Mouse (Mus musculus): Measurements from ENCODE around the gene Vipas39. TPM values are rescaled to one million over a fixed set of nuclear protein-coding genes. Genes with fewer than 3 reads are reported as not detected.
"Not testable (repeated sequence)": the region's sequence is repeated elsewhere in the genome, so short reads cannot be mapped to it uniquely, and the experiment has no call there.

The Vipas39 gene
- 10 to 100 TPM; 53.9 to 59.5 TPM for total RNA-seq (2021)

DNA sequence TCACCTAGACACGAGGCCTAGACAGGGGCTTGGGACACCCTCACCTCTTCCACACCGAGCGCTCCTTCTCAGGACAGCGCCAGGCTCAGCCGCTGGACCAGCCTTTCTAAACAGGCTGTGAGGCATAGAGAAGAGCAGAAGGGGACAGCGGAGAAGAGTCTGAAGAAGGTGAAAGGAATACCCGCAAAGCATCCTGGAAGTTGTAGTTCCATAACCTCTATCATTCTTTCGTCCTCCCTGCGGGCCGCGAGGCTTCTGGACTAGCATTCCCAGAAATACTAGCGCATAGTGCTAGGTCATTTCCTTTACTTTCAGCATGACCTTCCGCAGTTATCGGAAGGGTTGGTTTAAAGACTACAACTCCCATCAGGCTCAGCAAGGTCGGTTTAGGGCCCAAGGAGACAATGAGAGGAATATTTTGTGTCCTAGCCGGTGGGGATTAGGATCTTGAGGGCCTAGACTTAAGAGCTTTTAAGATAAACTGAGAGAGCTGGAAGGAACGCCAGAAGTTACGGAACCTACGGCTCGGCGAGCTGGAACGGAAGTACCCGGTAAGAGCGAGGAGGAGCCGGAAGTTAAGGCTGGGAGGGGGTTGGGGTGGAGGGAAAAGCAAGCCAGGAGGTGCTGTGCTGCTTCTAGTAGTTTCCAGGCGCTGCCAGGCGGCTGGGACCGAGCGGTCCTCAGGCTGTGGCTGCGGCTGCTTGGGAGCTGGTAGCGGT lies at the start of gene Vipas39, which contains the start of gene Ahsa1:
TSS of gene Vipas39 (minus strand) at position 149 of the 719 bp plus-strand sequence.
TSS of gene Ahsa1 (plus strand) at position 372 of the 719 bp plus-strand sequence.
- DNase-seq (ENCODE audit: extremely low spot score in 1 of 2, low spot score in 1 of 2), result peak; percentile 65 to 76

- DNase-seq (ENCODE audit: extremely low spot score in 1 of 2, low spot score in 1 of 2), result no peak
Measured at GRCm38 (mm10) chr12:87313098-87313497, 47.0 kb upstream of the Vipas39 start.

- DNase-seq (ENCODE audit: extremely low spot score in 1 of 2, low spot score in 1 of 2), result not testable (repeated sequence)
Measured at GRCm38 (mm10) chr12:87306584-87306844, 40.5 kb upstream of the Vipas39 start.

- no peak for DNase-seq (ENCODE audit: extremely low spot score in 1 of 2, low spot score in 1 of 2)
Measured at GRCm38 (mm10) chr12:87305767-87306583, 39.9 kb upstream of the Vipas39 start.

- no peak for DNase-seq (ENCODE audit: extremely low spot score in 1 of 2, low spot score in 1 of 2)
Measured at GRCm38 (mm10) chr12:87301189-87301588, 35.1 kb upstream of the Vipas39 start.

DNA sequence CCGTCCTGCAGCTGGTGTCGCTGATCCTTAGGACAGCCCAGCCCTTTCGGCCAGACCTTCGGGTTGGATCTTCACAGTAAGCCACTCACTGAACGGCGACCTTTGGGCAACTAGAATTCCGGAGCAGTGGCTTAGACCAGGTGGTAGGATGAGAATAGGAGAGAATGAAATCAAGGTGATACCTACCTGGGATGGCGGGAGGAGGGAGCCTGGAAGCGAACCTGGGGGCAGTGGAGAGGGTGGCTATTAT lies 34.3 kb upstream of the Vipas39 start:
- DNase-seq (ENCODE audit: extremely low spot score in 1 of 2, low spot score in 1 of 2), result no peak

DNA sequence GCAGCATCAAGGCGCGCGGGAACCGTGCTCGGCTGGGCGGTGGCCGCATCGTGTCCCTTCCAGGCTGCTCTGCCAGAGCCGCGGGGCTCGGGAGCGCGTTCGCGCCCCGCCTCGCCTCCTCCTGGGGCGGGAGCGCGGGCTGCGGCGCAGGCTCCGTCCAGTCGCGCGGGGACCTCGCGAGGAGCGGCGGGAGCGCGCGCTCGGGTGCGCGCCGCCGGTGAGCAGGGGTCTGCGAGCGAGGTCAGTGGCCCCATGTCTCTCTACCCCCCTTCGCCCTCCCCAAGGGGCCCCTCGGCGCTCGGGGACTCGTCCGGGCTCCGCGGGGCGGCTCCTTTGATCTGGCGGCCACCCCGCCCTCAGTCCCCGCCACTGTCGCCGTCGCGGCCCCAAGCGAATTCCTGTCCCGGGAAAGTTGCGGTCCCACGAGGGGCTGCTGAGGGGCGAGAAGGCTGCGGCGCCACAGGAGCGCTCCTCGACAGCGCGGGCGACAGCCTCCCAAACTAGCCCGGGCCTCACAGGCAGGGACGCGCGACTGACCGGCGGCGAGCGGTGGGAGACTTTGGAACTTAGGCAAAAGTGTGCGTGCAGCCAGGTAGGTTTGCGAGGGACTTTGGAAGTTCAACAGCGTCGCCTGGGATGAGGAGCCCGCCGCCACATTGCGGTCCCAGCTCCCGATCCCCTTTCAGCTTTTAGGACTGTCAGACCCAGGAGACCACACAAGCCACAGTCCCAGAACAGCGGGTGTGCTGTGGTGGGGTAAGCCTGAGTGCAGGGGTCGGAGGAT lies 33.8 kb upstream of the Vipas39 start, which contains the start of gene Ism2:
TSS of gene Ism2 (minus strand) at position 49 of the 784 bp plus-strand sequence.
- DNase-seq (ENCODE audit: extremely low spot score in 1 of 2, low spot score in 1 of 2), result no peak

DNA sequence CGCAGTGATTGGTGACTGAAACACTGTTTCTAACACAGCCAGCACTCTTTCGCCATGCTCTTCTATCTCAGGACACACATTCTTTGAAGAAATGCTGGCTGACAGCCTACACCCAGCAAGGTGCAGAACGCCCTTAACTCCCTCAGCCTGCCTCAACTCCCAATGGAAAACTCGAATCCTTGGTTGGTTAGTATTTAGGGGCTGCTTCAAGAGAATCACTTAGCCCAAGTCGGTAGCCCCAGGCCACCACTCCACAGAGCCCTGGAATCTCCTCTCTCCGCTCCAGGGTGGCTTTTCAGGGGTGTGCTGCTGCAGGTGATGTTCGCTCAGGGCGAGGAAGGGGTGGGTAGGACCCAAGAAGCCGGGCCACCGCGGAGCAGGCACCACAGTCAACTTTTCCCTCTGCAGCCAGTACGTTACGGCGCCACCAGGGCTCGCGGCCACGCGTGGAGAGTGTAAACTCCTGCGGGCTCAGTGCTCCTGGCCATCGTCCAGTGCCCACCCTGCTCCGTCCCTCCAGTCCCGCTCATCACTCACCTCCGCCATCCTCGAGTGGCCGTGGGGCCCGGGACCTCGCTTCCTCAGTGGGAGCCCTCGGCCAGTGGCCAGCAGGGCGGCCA lies 33.1 kb upstream of the Vipas39 start:
- DNase-seq (ENCODE audit: extremely low spot score in 1 of 2, low spot score in 1 of 2), result no peak

- DNase-seq (ENCODE audit: extremely low spot score in 1 of 2, low spot score in 1 of 2), result no peak
Measured at GRCm38 (mm10) chr12:87293934-87294333, 27.9 kb upstream of the Vipas39 start.

- DNase-seq (ENCODE audit: extremely low spot score in 1 of 2, low spot score in 1 of 2), result no peak
Measured at GRCm38 (mm10) chr12:87289100-87289499, 23.0 kb upstream of the Vipas39 start.

GRCm38 (mm10) chr12:87284726-87285125 lies 18.7 kb upstream of the Vipas39 start:
- DNase-seq (ENCODE audit: extremely low spot score in 1 of 2, low spot score in 1 of 2), result no peak

DNA sequence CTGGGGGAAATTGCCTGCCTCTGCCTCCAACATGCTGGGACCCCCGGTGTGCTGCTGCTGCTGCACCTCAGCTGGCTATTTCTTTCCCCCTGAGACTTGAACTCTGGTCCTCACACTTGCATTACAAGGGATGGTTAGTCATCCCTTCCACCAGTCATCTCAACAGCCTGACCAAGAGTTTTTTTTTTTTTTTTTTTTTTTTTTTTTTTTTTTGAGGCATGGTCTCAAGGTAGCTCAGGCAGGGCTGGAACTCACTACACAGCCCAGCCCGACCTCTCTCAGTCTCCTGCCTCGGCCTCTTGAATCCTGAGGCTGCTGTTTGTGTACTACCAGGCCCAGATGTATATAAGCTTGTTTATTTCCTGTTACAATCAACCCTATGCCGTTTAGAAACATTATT lies 18.2 kb upstream of the Vipas39 start:
- DNase-seq (ENCODE audit: extremely low spot score in 1 of 2, low spot score in 1 of 2), result no peak

DNA sequence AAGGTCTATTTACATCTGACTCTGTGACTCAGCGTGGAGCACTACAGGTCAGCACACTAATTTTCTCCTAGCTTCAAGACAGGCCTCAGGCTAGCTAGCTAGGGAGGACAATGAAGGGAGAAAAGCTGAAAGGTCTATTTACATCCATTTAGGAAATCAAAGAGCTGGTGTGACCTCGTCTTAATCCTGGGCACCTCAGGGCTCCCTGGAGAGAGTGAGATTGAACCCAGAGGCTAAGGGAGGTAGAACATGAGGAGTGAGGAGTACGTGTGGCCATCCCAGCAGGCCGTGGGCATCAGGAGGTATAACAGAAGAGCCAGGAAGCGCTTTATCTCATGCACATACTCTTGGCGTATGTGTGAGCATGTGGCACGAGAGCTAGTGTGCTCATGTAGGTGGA lies 17.6 kb upstream of the Vipas39 start:
- no peak for DNase-seq (ENCODE audit: extremely low spot score in 1 of 2, low spot score in 1 of 2)

DNA sequence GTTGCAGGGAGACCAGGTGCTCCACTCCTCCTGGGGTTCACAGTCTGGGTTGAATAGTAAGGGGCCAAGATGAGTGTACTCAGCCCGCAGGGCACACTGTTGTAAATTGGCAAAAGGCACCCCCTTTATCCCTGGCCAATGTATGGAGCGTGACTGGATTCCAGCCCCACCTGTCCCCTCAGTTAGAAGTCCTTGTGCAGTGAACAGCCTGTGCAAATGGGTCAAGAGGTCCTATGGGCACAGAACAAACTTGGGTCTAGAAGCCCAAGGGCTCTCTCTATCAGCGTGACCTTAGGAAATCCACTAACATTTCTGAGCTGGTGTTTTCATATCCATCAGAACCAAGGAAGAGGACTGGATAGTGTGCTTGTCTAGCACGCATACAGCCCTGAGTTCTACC lies 16.7 kb upstream of the Vipas39 start:
- DNase-seq (ENCODE audit: extremely low spot score in 1 of 2, low spot score in 1 of 2), result no peak

GRCm38 (mm10) chr12:87281766-87282165 lies 15.7 kb upstream of the Vipas39 start:
- no peak for DNase-seq (ENCODE audit: extremely low spot score in 1 of 2, low spot score in 1 of 2)

GRCm38 (mm10) chr12:87279879-87280278 lies 13.8 kb upstream of the Vipas39 start:
- no peak for DNase-seq (ENCODE audit: extremely low spot score in 1 of 2, low spot score in 1 of 2)

DNA sequence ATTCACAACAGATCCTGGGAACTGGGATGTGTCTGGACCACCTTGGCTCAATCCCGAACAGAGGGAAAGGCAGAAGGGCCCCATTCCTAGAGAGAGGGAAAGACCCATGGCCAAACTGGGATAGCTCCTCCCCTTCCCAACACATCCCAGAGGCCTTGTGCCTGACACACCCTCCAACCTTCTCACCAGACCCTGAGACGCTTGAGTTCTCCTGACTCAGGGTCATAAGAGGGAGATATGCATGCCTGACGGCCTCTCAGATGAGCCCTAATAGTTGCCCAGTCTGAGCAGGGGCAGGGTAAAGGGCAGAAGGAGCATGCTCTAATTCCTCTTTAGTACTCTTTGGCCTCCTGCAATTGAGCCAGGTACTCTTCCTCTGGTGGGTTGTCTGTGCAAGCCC lies 13.3 kb upstream of the Vipas39 start:
- no peak for DNase-seq (ENCODE audit: extremely low spot score in 1 of 2, low spot score in 1 of 2)

- DNase-seq (ENCODE audit: extremely low spot score in 1 of 2, low spot score in 1 of 2), result no peak
Measured at GRCm38 (mm10) chr12:87278118-87278730, 12.2 kb upstream of the Vipas39 start.

- not testable (repeated sequence) for DNase-seq (ENCODE audit: extremely low spot score in 1 of 2, low spot score in 1 of 2)
Measured at GRCm38 (mm10) chr12:87277251-87277650, 11.2 kb upstream of the Vipas39 start.

All from layer of hippocampus, postnatal 25 days (tissue).